Mouse (Mus musculus) hematopoietic stem cell, adult 5-6 weeks (primary cell): ENCODE data around the gene Pank3. TPM values are rescaled to one million over a fixed set of nuclear protein-coding genes. Genes with fewer than 3 reads are reported as not detected.
A peak's percentile ranks its signal among the peaks of the same experiment; 100 is the strongest.

Experiments
- ATAC-seq, 2 experiments: fragments of 125-278 bp in 1 of 2; replicated peaks in 1 of 2; 2 replicates each; pipeline ENCODE4 v1.8.0; 2016 to 2017; ENCODE audit warnings: inconsistent platforms in 2 of 2, mild to moderate bottlenecking in 2 of 2, moderate number of reproducible peaks in 2 of 2, low read depth in 1 of 2, moderate TSS enrichment in 1 of 2; ENCODE audit not compliant: low FRiP score in 2 of 2, poor library complexity in 2 of 2, severe bottlenecking in 2 of 2, insufficient read depth in 1 of 2, low TSS enrichment in 1 of 2
- total RNA-seq: library from RNA; stranded (forward); fragments of 172-1452, 232-1000 nt; gene quantifications from 2 replicates; pipeline ENCODE4 v1.2.3, GENCODE M21; 2017

Gene Pank3
- 45.0 and 46.2 TPM in 2 replicates for total RNA-seq

DNA sequence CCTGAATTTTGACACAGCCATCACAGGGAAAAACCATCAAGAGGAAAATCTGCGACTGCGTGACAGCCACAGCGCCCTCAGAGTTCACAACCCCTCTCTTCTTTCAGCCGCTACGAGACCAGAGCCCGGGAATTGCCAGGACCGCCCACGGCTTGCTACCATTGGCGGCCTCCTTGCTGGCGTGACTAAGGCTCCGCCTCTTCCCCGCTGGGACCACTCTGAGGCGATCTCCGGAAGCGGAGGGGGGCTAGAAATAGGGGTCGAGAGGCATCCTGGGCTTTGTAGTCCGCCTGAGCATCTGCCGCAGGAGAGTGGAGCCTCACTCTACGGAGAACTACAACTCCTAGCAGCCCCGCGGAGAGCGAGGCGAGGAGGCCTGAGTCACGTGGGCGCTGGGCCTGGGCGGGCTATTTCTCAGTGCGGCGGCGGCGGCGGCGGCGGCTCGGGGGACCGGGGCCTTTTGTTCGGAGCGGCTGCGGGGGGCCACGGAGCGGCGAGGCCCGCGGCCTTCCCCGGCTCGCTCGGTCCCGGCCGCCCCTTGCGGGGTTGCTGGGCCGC, at the start of gene Pank3:
Gene Pank3 (plus strand): TSS at position 297 of the 558 bp plus-strand sequence.
- ATAC-seq: peak; percentile 99

DNA sequence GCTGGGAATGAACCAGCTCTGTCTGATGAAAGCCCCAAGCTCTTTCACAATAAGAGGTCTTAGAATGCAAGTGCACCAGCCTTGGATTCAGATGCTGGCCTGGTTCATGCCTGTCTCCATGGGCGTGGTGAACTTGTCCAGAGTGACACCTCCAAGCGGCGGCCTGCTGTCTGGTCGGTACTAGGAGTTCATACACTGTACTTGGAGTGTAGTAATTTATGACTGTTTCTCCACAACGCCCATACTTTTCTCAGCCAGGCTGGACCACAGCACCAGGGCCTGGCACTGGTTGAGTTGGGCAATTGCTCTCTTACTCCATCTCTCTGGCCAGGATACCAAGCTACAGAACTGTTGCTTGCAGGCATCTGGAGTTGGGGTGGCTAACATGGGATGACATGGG, 45.4 kb upstream of the Pank3 start:
- ATAC-seq: no peak

DNA sequence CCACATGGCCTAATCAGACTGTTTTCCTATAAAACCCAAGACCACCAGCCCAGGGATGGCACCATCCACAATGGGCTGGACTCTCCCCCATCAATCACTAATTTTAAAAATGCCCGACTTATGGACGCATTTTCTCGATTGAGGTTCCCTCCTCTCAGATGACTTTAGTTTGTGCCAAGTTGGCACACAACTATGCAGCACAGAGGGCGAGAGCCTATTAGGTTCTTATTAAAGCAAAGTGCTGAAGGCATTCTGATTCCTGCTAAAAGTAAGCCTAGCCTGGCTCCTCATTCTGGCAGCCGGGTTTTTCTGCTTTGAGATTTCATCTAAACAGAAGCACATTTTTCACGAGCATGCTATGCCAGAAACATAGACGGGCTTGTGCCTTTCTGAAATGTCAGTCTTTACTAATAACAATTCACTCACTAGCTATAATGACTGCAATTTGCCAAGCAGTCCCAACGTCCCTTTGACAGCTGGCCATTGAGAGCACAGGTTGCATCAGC, 42.9 kb upstream of the Pank3 start:
- no peak for ATAC-seq

DNA sequence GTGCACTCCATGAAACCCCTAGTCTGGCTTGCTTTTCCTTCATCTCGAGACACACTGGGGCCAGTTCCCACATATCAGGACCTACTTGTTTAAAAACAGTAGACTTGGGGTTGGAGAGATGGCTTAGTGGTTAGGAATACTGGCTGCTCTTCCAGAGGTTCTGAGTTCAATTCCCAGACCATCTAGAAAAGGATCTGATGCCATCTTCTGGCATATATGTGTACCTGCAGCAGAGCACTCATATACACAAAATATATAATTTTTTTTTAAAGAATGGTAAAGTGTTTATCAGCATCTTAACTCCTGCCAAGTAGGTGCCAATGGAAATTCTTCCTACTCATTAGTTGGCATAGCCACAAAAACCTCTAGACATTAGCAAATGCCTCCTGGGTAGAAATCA, 41.1 kb upstream of the Pank3 start:
- no peak for ATAC-seq

DNA sequence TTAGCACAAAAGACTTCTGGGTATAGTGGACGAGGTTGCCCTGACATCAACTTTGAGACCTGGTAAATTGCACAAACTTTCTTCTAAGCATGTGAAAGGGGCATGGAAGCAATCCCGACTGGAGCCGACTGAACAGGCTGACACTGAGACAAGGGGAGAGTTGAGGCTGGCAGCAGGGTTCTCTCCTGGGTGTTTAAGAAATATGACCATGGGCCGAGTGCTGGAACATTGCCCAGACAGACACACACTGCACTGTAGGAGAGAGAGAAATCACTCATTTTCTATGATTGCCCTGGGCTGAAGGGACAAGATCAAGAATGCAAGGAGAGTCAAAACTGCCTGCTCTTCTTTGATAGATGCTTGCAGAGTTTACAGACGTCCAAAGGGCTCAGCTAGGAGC, 40.1 kb upstream of the Pank3 start:
- ATAC-seq: no peak

DNA sequence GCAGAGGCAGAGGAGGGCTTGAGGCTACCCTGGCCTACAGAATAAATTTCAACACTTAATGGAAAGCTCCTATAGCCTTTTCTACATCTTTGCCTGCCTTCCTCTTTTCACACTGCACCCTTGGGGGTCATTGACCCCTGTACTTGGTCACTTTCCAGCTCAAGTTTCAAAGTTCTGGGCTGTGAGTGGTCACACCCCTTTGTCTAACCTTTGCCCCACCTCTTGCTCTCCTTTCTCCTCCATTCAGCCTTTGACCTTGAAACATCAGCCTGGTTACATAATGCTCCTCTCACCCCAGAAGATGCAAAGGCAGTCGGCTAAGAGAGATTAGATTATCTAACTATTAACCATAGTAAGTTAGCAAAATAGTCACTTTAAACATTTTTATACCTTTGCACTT, 36.9 kb upstream of the Pank3 start:
- ATAC-seq: no peak

DNA sequence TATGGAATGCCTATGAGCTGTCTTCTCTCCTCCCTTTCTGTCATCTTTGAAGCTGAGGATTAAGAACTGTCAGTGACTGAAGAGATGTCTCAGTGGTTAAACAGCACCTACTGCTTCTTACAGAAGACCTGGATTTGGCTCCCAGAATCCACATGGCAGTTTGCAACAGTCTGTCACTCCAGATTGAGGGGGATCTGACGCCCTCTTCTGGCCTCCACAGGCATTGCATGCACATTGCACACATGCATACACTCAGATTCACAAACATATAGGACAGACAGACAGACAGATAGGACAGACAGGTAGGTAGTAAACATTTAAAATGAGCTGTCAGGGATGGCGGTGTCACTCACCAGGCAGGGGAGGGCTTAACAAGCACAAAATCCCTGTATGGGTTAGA, 32.5 kb upstream of the Pank3 start:
- ATAC-seq: no peak

DNA sequence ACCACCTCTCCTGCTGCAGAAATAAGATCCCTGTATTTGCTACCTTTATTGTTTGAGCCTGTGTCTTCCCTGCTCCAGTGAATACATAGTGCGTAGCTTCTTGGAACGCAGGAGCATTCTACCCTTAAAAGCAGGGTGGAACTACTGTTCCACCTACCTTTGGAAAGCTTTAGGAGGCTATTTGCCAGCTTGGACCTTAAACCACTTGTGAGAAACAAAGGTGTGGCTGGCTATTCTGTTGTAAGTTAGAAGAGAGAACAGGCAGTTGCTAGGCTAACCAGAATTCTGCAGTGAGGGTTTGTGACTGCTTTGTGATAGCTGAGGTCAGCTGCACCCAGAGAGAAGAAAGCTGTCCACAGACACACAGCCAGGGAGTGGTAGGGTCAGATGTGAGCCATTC, 32.0 kb upstream of the Pank3 start:
- no peak for ATAC-seq

DNA sequence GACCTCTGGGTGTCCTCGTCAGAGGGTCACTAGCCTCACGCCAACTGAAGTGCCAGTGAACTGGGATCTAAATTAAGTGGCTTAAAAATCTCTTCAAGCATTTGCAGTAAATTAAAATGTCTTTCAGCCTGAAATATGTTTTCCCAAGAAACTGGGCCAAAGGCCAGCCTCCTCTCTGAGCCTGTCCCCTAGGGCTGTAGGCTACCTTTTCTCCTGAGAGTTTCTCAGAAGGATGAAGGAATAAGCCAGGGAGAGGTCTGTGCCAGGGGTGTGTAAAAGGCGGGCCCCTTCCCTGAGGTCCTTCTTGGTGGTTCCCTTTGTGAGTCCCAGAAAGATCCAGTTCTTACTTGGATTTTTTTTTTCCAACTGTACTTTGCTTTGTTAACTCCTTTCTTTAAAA, 31.2 kb upstream of the Pank3 start:
- no peak for ATAC-seq

DNA sequence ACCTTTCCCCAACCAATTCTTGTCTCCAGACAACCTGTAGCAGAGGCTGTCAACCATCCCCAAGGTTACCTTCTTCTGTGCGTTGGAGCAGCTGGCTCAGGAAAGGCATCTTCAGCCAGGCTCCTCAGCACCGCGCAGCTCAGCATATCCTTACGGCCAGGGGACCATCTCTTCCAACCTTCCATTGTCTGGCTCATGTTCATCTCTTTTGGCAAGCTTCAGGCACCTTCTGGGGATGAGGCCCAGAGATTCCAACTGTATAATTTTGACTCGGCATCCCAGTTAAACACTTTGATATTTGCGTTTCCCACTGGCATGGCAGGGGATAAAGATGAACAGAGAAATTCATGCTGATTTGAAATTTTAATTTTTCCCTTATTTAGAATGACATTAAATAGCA, 25.7 kb upstream of the Pank3 start:
- ATAC-seq: no peak

DNA sequence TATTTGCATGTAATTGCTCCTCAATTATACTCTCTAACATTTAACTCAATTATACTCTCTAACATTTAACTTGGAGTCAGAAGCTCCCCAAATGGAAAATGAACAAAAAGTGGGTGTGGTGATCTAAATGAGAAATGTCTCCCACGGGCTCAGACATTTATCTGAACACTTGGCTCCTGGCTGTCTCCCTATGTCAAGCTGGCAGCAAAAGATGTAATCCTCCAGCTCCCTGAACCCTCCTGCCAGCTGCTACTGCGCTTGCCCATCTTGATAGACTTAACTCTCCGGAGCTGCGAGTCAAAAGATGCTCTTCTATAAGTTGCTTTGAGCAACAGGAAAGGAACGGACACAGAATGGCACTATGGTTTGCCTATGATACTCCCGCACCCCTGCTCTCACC, 24.7 kb upstream of the Pank3 start:
- no peak for ATAC-seq

DNA sequence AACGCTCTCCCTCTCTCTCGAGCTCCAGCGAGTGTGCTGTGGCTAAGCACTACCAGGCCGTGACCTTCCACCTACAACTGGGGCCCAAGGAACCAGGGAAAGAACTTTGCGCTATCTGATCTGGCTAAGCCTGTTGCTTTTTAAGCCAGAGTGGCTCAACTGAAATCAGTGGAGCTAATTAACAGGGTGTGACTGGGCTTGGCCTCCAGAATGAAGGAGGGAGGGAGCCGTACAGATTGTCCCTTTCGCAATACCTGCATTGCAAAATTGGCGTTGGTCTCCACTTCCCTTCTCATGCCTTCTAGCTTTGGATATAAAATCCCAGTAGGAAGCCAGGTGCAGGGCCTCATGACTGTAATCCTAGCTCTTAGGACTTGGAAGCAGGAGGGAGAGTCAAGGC, 18.7 kb upstream of the Pank3 start:
- no peak for ATAC-seq

DNA sequence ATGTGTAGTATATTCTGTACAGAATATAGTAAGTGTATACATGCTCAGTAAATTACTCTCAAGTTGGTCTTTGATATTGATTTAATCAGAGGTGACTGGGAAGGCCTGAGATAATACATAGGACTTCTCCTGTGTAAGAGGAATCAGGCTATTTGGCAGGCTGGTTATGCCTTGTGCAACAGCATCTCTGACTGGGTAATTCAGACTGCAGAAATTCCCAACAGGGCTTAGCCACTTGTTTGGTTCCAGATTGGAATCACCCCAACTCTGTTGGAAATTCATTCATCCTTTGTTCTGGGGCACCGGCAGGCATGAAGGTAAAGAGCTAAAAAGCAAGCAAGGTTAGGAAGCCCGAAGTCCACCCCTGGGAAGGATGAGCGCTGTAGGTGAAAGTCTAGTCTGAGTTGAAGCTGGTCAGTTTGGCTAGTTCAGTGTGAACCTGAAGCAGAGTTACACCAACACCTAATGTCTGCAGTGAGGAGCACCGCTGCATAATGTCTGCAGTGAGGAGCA, 14.3 kb upstream of the Pank3 start:
- ATAC-seq: no peak

DNA sequence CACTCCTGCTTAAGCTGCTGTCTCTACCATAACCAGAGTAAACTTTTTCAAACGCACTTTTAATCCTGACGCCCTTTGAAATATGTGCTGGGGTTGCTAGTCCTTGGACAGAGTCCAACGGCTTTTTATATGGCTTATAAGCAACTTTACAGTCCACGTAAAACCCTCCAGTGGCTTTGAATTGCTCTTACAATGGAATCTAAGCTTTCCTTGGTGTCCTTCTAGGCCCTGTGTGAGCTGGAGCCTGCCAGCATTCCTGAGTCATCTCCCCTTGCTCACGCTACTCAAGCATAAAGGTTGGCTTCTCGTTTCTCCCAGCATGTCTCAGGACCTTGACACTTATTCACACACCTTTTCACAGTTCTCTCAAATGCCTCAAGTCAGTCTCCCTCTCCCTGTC, 13.7 kb upstream of the Pank3 start:
- ATAC-seq: no peak

DNA sequence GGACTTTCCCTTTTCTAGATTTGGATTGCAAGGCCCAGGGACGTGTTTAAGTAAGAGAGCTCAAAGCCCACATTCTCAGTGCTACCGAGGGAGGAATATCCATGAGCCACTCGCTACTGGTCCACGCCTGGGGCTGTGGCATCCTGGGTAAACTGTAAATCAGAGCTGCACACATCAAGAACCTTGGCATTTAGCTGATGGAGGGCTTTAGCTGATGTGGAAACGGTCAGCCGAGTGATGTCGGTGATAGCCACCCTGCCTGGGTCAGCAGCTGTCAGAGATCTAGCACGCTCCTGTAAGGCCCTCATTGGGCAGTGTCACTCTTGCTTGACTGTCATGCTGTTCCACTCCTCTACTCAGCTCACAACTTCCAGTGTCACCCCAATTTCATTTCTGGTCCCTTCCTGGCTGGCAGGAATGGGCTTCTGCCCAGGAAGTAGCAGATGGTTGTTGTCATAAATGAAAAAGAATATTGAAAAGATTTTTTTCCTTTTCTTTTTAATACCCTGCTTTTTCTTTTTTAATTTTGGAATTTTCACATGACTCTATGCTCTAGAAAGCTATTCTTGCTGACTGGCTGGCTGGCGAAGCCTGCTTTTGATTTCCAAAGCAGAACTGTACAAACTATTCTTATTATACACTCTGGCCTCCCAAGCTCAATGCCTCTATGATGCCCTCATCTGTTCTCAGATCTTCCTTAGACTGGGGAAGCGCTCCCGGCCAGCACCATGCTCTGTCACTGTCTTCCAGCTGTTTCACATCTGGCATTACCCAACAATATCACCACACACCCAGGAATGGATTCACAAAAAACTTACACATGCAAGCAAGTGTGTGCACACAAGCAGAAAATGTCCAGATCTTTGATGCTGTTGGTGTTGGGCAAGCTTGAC, 12.6 kb upstream of the Pank3 start:
- ATAC-seq: no peak

DNA sequence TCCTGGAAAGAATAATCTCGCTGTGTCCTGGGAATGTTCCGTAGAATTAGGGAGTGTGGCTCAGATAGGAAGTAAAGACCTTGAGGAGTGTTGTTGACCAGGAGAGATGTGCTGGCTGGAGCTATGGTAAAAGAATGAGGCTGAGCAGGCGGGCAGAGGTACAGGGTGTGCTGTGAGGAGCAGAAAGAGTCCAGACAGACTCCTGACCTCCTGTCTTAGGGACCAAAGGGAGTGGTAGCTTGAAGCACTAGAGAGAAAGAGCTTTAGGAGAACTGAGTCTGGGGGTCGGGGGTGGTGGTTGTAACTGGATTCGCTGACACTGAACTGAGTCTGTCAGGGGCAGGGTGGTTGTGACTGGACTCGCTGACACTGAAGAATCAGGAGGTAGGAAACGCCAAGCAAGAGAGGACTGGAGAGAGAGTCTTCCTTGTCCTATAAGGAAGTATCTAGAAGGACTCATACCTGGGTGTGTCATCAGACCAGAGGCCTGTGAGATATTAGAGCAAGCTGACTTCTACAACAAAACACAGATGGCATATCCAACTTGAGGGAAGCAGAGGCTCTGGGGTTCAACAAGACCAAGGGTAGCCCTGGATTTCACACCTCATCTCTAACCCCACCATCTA, 9.2 kb upstream of the Pank3 start:
- ATAC-seq: no peak

DNA sequence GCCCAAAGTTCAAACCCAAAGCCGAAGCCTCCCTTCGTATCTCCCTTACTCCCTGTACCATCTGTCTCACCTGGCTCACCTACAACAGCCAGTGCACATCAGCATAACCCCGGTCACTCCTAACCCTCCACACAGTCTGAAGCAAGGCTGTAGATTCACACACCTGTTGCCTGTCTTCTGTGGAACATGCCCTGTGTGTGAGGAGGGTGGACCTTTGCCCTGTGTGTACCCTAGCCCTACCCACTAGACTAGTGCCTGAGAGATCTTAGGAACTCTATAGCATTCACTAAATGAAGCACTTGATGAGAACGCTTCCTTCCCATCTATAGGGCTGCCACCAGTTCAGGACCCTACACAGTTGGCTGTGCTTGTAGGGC, 8.7 kb upstream of the Pank3 start:
- no peak for ATAC-seq

DNA sequence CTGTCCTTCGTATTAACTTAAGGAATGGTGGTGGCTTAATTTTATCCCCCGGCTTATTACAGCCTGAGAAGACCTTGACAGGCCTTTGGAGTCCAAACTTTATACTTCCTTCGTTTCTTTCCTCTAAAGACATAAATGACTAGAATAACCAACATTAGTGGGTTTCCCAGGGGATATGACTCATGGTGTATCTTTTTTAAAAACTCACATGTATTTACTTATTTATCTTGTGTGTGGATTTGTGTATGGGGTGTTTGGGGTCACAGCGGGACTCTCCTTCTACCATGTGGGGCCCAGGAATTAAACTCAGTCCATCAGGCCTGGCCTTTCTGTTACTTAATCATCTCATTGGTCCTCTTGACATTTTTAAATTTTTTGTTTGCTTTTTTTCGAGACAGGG, 2.4 kb upstream of the Pank3 start:
- no peak for ATAC-seq
